Mouse (Mus musculus): ENCODE data around the gene Ptpn23.
"Not testable (repeated sequence)": the region's sequence is repeated elsewhere in the genome, so short reads cannot be mapped to it uniquely, and the experiment has no call there.

Gene Ptpn23

GRCm38 (mm10) chr9:110408099-110408773 is at the start of gene Ptpn23:
Gene Ptpn23, minus strand, starts transcription at chr9:110408213.
- peak; percentile 96 for DNase-seq

GRCm38 (mm10) chr9:110452523-110452922 is 44.5 kb upstream of the Ptpn23 start:
- DNase-seq, result no peak

GRCm38 (mm10) chr9:110448857-110449617 is 41.0 kb upstream of the Ptpn23 start:
- peak; percentile 82 for DNase-seq

GRCm38 (mm10) chr9:110448356-110448755 is 40.3 kb upstream of the Ptpn23 start:
- no peak for DNase-seq

- DNase-seq, result no peak
These were observed 32.5 kb upstream of the Ptpn23 start for GRCm38 (mm10) chr9:110440559-110440958.

GRCm38 (mm10) chr9:110440049-110440448 is 32.0 kb upstream of the Ptpn23 start:
- no peak for DNase-seq

GRCm38 (mm10) chr9:110436041-110436440 is 28.0 kb upstream of the Ptpn23 start:
- no peak for DNase-seq

GRCm38 (mm10) chr9:110433045-110433444 is 25.0 kb upstream of the Ptpn23 start:
- no peak for DNase-seq

- peak; percentile 83 for DNase-seq
These were observed 23.2 kb upstream of the Ptpn23 start for GRCm38 (mm10) chr9:110431241-110431640.

GRCm38 (mm10) chr9:110419511-110420112 is 11.6 kb upstream of the Ptpn23 start, which contains the start of gene Ngp:
Gene Ngp, plus strand, starts transcription at chr9:110419747.
- no peak for DNase-seq

- DNase-seq, result no peak
These were observed 5.8 kb upstream of the Ptpn23 start for GRCm38 (mm10) chr9:110413785-110414184.

GRCm38 (mm10) chr9:110412926-110413325 is 4.9 kb upstream of the Ptpn23 start:
- no peak for DNase-seq

GRCm38 (mm10) chr9:110410908-110411887 is 3.2 kb upstream of the Ptpn23 start:
- DNase-seq, result peak; percentile 78

- no peak for DNase-seq
These were observed 508 bp downstream of the Ptpn23 start for GRCm38 (mm10) chr9:110407311-110408098.

- DNase-seq, result not testable (repeated sequence)
These were observed 4.8 kb downstream of the Ptpn23 start for GRCm38 (mm10) chr9:110403240-110403639.

- no peak for DNase-seq
These were observed 5.3 kb downstream of the Ptpn23 start for GRCm38 (mm10) chr9:110402731-110403130.

- no peak for DNase-seq
These were observed 7.4 kb downstream of the Ptpn23 start for GRCm38 (mm10) chr9:110400650-110401049.

GRCm38 (mm10) chr9:110393295-110393694 is 14.7 kb downstream of the Ptpn23 start:
- DNase-seq, result no peak

- no peak for DNase-seq
These were observed 17.2 kb downstream of the Ptpn23 start for GRCm38 (mm10) chr9:110390843-110391242.

- no peak for DNase-seq
These were observed 20.0 kb downstream of the Ptpn23 start for GRCm38 (mm10) chr9:110388011-110388410.

GRCm38 (mm10) chr9:110384369-110384929 is 23.6 kb downstream of the Ptpn23 start:
- no peak for DNase-seq

Measured in layer of hippocampus, adult 9-11 months (tissue).